Mouse (Mus musculus): ENCODE measurements around the gene Cd276. TPM values are rescaled to one million over a fixed set of nuclear protein-coding genes. Genes with fewer than 3 reads are reported as not detected.

Cd276 gene
- polyA plus RNA-seq, 1 experiment from 2014 or later, result 11.3 TPM

DNA sequence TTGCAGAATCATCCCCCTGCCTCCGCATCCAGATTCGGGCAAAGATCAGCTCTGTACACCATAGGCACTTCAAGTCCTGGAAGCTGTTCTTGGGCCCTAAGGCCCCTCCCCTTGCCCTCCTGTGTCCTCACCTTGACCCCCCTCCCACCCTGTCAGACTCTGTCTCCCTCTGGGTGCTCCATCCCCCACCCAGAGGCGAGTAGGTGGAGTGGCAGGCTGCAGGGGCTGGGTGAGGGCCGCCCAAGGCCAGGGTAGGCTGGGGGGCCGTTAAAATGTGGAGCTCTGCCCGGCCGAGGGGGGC lies 65.4 kb downstream of the Cd276 start:
- ATAC-seq (ENCODE audit: low FRiP score, low TSS enrichment), result no peak; the same call in 1 of the 2 replicates
- peak overlapping the region; percentile 95; the same call in 1 of the 2 replicates for H3K4me2 ChIP-seq (replicated peaks; ENCODE audit: low read depth)
- no peaks in the 10 kb centered on the region for H3K9me3 ChIP-seq (ENCODE audit: control insufficient read depth, low read length)
- H3K9ac ChIP-seq (ENCODE audit: low read length), result no peak overlapping the region
- no peaks in the 10 kb centered on the region for H3K36me3 ChIP-seq (ENCODE audit: control insufficient read depth, insufficient read depth, low read length)
- no peak for TF ChIP-seq EP300 (optimal IDR thresholded peaks at IDR 0.05)
- TF ChIP-seq CTCF (IDR thresholded peaks at IDR 0.05; ENCODE audit: low read depth), result no peak
- no peak overlapping the region for H3K4me3 ChIP-seq (ENCODE audit: low read depth, low read length)
- DNase-seq (ENCODE audit: low spot score), result no peak
- WGBS, result 33% methylated on average over 7 of the region's 7 CpGs
- no peak overlapping the region for H3K27ac ChIP-seq (replicated peaks)
- H3K27me3 ChIP-seq (ENCODE audit: control insufficient read depth, insufficient read depth, low read length), result peaks cover 5% of the 10 kb centered on the region; the same call in 1 of the 2 replicates
- H3K4me1 ChIP-seq (replicated peaks; ENCODE audit: control insufficient read depth, insufficient read depth), result no peaks in the 10 kb centered on the region

- H3K36me3 ChIP-seq (ENCODE audit: control insufficient read depth, insufficient read depth, low read length), result no peaks in the 10 kb centered on the region
- WGBS, result 7% methylated on average over 13 of the region's 13 CpGs
- no peaks in the 10 kb centered on the region for H3K4me1 ChIP-seq (replicated peaks; ENCODE audit: control insufficient read depth, insufficient read depth)
- TF ChIP-seq CTCF (IDR thresholded peaks at IDR 0.05; ENCODE audit: low read depth) (no peak), EP300 (optimal IDR thresholded peaks at IDR 0.05) (no peak)
- DNase-seq (ENCODE audit: low spot score) (no peak), ATAC-seq (ENCODE audit: low FRiP score, low TSS enrichment) (no peak; the same call in 1 of the 2 replicates)
- peak overlapping the region; percentile 95 for H3K4me2 ChIP-seq (replicated peaks; ENCODE audit: low read depth)
- H3K27ac ChIP-seq (replicated peaks), result no peak overlapping the region
- no peaks in the 10 kb centered on the region for H3K9me3 ChIP-seq (ENCODE audit: control insufficient read depth, low read length)
- peak overlapping the region; percentile 62 for H3K4me3 ChIP-seq (ENCODE audit: low read depth, low read length)
- H3K9ac ChIP-seq (ENCODE audit: low read length), result peak overlapping the region; percentile 71
- H3K27me3 ChIP-seq (ENCODE audit: control insufficient read depth, insufficient read depth, low read length), result peaks cover 5% of the 10 kb centered on the region; the same call in 1 of the 2 replicates
Observed at GRCm38 (mm10) chr9:58489133-58489864, 65.9 kb downstream of the Cd276 start.

DNA sequence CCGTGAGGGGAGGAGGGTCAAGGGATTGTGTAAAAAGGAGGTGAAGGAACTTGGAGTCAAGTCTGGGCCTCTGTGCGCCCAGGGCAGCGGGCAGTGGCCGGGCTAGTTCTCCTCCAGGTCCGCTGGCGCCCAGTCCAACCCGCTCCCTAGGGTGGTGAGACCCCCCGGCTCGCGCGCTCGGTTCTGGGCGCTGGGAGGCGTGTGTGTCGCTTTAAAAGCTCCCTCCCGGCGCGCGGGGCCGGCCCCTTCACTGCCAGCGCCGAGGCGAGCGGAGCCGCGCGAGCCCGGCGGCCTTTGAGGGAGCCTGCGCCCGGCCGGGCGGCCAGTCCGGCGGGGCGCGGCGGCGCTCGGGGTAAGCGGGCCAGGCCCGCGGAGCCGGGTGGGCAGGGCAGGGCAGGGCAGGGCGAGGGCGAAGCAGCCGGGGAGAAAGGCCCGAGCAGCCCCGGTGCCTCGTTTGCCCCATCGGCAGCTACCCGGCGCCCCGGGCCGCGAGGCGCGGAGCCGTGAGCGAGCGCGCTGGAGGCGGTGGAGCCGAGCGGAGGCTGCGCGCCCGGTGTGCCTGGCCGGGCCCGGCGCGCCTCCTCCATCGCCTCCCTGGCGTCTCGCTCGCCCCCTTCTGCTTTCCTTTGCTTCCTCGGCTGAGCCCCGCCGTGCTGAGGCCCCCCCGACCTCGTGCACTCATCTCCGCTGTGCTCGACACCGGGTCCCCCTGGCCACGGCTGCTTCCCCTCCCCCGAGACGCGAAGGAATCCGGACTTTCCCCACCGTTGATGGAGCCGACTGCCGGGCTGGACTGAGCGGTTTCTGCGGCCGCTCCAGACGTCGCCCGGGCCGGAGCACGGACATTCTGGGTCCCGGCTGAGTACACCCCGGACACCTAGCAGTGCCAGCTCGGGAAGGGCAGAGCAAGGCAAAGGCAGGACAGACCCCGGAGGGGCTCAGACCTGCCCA lies 67.1 kb downstream of the Cd276 start, which contains the start of gene Insyn1:
Gene Insyn1, plus strand, starts transcription at position 753 of the 951 bp plus-strand sequence.
- DNase-seq (ENCODE audit: low spot score), result peak; percentile 57

GRCm38 (mm10) chr9:58487076-58487475 lies 68.2 kb downstream of the Cd276 start:
- TF ChIP-seq CTCF (IDR thresholded peaks at IDR 0.05; ENCODE audit: low read depth) (no peak), EP300 (optimal IDR thresholded peaks at IDR 0.05) (no peak)
- H3K4me2 ChIP-seq (replicated peaks; ENCODE audit: low read depth), result no peak overlapping the region
- H3K4me3 ChIP-seq (ENCODE audit: low read depth, low read length), result no peak overlapping the region
- DNase-seq (ENCODE audit: low spot score), result no peak
- WGBS, result 25% methylated on average over 3 of the region's 3 CpGs
- no peak overlapping the region for H3K27ac ChIP-seq (replicated peaks)
- no peaks in the 10 kb centered on the region for H3K36me3 ChIP-seq (ENCODE audit: control insufficient read depth, insufficient read depth, low read length)
- no peak overlapping the region for H3K9ac ChIP-seq (ENCODE audit: low read length)
- H3K27me3 ChIP-seq (ENCODE audit: control insufficient read depth, insufficient read depth, low read length), result peaks cover 5% of the 10 kb centered on the region; the same call in 1 of the 2 replicates
- no peaks in the 10 kb centered on the region for H3K4me1 ChIP-seq (replicated peaks; ENCODE audit: control insufficient read depth, insufficient read depth)
- H3K9me3 ChIP-seq (ENCODE audit: control insufficient read depth, low read length), result no peaks in the 10 kb centered on the region
- no peak for ATAC-seq (ENCODE audit: low FRiP score, low TSS enrichment)

More for the DNA sequence above, 67.1 kb downstream of the Cd276 start, which contains the start of gene Insyn1:
- H3K4me1 ChIP-seq (replicated peaks; ENCODE audit: control insufficient read depth, insufficient read depth), result no peaks in the 10 kb centered on the region
- TF ChIP-seq CTCF (IDR thresholded peaks at IDR 0.05; ENCODE audit: low read depth), result peak; percentile 22; the same call in 1 of the 2 replicates
- TF ChIP-seq EP300 (optimal IDR thresholded peaks at IDR 0.05), result no peak
- peak within 1 kb of the TSS; percentile 62 for H3K4me3 ChIP-seq (ENCODE audit: low read depth, low read length)
- H3K27ac ChIP-seq (replicated peaks), result peak within 1 kb of the TSS; percentile 67
- peaks cover 5% of the 10 kb centered on the region; the same call in 1 of the 2 replicates for H3K27me3 ChIP-seq (ENCODE audit: control insufficient read depth, insufficient read depth, low read length)
- no peaks in the 10 kb centered on the region for H3K9me3 ChIP-seq (ENCODE audit: control insufficient read depth, low read length)
- WGBS, result under 1% methylated on average over 91 of the region's 104 CpGs
- H3K36me3 ChIP-seq (ENCODE audit: control insufficient read depth, insufficient read depth, low read length), result no peaks in the 10 kb centered on the region
- H3K9ac ChIP-seq (ENCODE audit: low read length), result peak within 1 kb of the TSS; percentile 71
- peak within 1 kb of the TSS; percentile 95 for H3K4me2 ChIP-seq (replicated peaks; ENCODE audit: low read depth)
- ATAC-seq (ENCODE audit: low FRiP score, low TSS enrichment), result peak; percentile 69

Other genes starting within 250 kb of the Cd276 start
- 49.3 and 63.7 TPM in 2 replicates for gene Loxl1, start 242.3 kb downstream of the Cd276 start, polyA plus RNA-seq (2015; fragmentation: Nextera tagmentation; extraction: Ambion mirVana)
- not detected in 2 replicates for gene Tbc1d21, start 185.0 kb downstream of the Cd276 start, polyA plus RNA-seq (2015; fragmentation: Nextera tagmentation; extraction: Ambion mirVana)
- gene Insyn1, start 66.8 kb downstream of the Cd276 start, polyA plus RNA-seq (2015; fragmentation: Nextera tagmentation; extraction: Ambion mirVana), result 0.58 and 0.94 TPM in 2 replicates
- 130 and 136 TPM in 2 replicates for gene Nptn, start 26.8 kb upstream of the Cd276 start, polyA plus RNA-seq (2015; fragmentation: Nextera tagmentation; extraction: Ambion mirVana)
- 0.79 and 1.0 TPM in 2 replicates for gene Rec114, start 188.5 kb upstream of the Cd276 start, polyA plus RNA-seq (2015; fragmentation: Nextera tagmentation; extraction: Ambion mirVana)

Data from stomach, postnatal 0 days (tissue).